Mouse (Mus musculus) thymus, adult 18-20 months (tissue): Measurements from ENCODE around the gene Ankrd17.

Experiments used
- DNase-seq, 2 experiments: peaks; one replicate each; pipeline ENCODE4 v3.0.0; 2022; ENCODE audit warnings: mixed read lengths in 2 of 2

Gene Ankrd17

GRCm38 (mm10) chr5:90203168-90203567, 163.2 kb downstream of the Ankrd17 start:
- DNase-seq, result no peak

GRCm38 (mm10) chr5:90202447-90203117, 163.8 kb downstream of the Ankrd17 start:
- DNase-seq, result no peak

- DNase-seq, result no peak
Measured at GRCm38 (mm10) chr5:90199922-90200632, 166.3 kb downstream of the Ankrd17 start.

DNA sequence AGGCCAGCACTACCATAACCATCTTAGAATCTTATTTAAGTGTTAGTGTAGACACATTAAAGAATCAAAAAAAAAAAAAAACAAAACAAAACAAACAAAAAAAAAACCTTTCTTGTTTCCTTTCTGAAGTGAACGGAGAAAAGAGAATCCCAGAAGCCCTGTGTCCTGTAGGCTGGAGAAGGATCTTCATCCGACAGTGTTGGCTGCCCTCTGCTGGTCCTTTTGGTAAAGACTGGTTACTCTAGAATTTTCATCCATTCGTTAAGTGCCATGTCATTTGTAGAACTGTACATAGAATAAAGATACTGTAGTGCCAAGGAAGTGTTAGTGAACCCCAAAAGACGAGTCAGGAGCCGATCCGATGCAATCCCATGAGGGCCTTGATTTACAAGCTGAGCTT, 171.5 kb downstream of the Ankrd17 start:
- no peak for DNase-seq

GRCm38 (mm10) chr5:90182782-90183181, 183.6 kb downstream of the Ankrd17 start:
- DNase-seq, result no peak

- no peak for DNase-seq
Measured at GRCm38 (mm10) chr5:90179094-90179493, 187.3 kb downstream of the Ankrd17 start.

DNA sequence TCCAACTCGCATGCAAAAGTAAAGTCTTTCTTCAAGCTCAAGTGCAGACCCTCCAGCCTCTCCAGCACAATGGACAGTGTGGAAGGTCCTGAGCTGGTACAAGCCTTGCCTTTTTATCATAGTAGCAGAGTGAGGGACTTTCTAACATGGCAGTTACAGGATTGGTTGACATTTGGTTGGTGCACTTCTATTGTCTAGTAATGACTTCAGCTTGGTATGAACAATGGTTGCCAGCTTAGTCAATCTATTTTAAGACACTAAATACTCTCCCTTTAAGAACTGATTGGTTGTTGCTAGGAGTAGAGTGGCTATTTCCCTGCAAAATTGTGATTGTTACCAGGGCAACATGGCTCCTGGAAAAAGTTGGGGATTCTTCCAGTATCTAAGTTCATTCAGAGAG, 188.3 kb downstream of the Ankrd17 start:
- no peak for DNase-seq
